Mouse (Mus musculus) lung, postnatal 0 days (tissue): ENCODE measurements around the gene Setd3. TPM values are rescaled to one million over a fixed set of nuclear protein-coding genes. Genes with fewer than 3 reads are reported as not detected.

Source experiments
- ATAC-seq: fragments of 200-750 bp; cut with Nextera tagmentation; 2 replicates; pipeline ENCODE4 v1.8.0; 2017; ENCODE audit warnings: moderate library complexity
- DNase-seq: peaks from one replicate; pipeline ENCODE4 v3.0.0-alpha.2; 2016; ENCODE audit warnings: low spot score
- H3K27ac ChIP-seq: fragments of 300-500 bp; sonication (generic); 2 replicates; pipeline ENCODE4 v1.5.1; 2014; ENCODE audit warnings: antibody characterized with exemption, mild to moderate bottlenecking, low read length, mixed read lengths
- H3K27me3 ChIP-seq: fragments of 300-500 bp; sonication (generic); replicated peaks from 2 replicates; pipeline ENCODE4 v1.6.1; 2014; ENCODE audit warnings: low read length, mixed read lengths; ENCODE audit not compliant: insufficient read depth
- H3K36me3 ChIP-seq: fragments of 300-500 bp; sonication (generic); 2 replicates; pipeline ENCODE4 v1.6.1; 2014; ENCODE audit warnings: low read length, mixed read lengths; ENCODE audit not compliant: insufficient read depth
- H3K4me1 ChIP-seq: fragments of 300-500 bp; sonication (generic); 2 replicates; pipeline ENCODE4 v1.6.1; 2014; ENCODE audit warnings: antibody characterized with exemption, low read depth, low read length, mixed read lengths; ENCODE audit not compliant: insufficient read depth
- H3K4me2 ChIP-seq: fragments of 300-500 bp; sonication (generic); replicated peaks from 2 replicates; pipeline ENCODE4 v1.6.1; 2014; ENCODE audit warnings: low read depth, mild to moderate bottlenecking, low read length, moderate library complexity, mixed read lengths
- H3K4me3 ChIP-seq: fragments of 300-500 bp; sonication (generic); 2 replicates; pipeline ENCODE4 v1.5.1; 2014; ENCODE audit warnings: low read depth, low read length
- H3K9ac ChIP-seq: fragments of 300-500 bp; sonication (generic); replicated peaks from 2 replicates; pipeline ENCODE4 v1.6.1; 2014; ENCODE audit warnings: low read depth, mild to moderate bottlenecking
- H3K9me3 ChIP-seq: fragments of 300-500 bp; sonication (generic); 2 replicates; pipeline ENCODE4 v1.6.1; 2016; ENCODE audit warnings: low read length, mixed read lengths
- CTCF ChIP-seq: IDR thresholded peaks from 2 replicates; pipeline ENCODE4 v1.5.1; 2016; ENCODE audit warnings: antibody characterized with exemption, mild to moderate bottlenecking
- EP300 ChIP-seq: IDR thresholded peaks from 2 replicates; pipeline ENCODE4 v1.6.1; 2016; ENCODE audit warnings: antibody characterized with exemption, mild to moderate bottlenecking, control low read depth
- WGBS: fragments of 180-500 bp; shearing (Covaris S2); extraction: QIAGEN DNeasy Blood & Tissue Kit; methylation state at CpG from one replicate; pipeline ENCODE4 v1.1.7; 2014; 5-methylcytosine and 5-hydroxymethylcytosine counted together
- polyA plus RNA-seq: library from polyadenylated mRNA; unstranded; fragments of >200 nt; fragmentation: Nextera tagmentation; extraction: Ambion mirVana; gene quantifications from 2 replicates; pipeline ENCODE4 v1.2.1, GENCODE M21; 2015

Gene Setd3
- polyA plus RNA-seq, 1 experiment from 2014 or later: 60.3 TPM

DNA sequence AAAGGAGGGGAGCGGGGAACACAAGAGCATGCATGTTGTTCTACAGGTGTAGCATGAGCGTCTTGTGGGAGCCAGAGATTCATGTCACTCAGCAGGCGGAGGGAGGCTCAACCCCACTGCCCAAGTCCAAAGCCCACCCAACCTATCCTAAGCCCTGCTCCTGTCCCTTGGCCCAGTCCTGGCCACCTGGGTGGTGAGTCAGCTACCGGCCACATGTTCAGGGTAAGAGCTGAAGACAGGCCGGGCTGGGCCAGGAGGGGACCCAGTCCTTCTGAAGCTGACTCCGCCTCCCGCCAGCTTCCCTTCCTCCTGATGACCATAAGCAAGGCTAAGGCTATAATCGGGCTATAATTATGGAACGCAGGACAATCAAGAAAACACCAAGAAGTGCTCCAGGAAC is 29.1 kb upstream of the Setd3 start:
- Histone ChIP-seq H3K36me3 (no peaks in the 10 kb centered on the region), H3K27me3 (no peaks in the 10 kb centered on the region), H3K9ac (no peak overlapping the region), H3K4me1 (no peaks in the 10 kb centered on the region), H3K4me2 (no peak overlapping the region), H3K27ac (no peak overlapping the region), H3K9me3 (no peaks in the 10 kb centered on the region), H3K4me3 (no peak overlapping the region)
- TF ChIP-seq EP300 (no peak), CTCF (no peak)
- WGBS: 94% methylated on average over 9 of the region's 9 CpGs
- ATAC-seq (no peak), DNase-seq (no peak)

- 2% methylated on average over 5 of the region's 5 CpGs for WGBS
- DNase-seq: peak; percentile 75
- peaks cover 4% of the 10 kb centered on the region for H3K36me3 ChIP-seq
- H3K4me3 ChIP-seq: no peak overlapping the region
- TF ChIP-seq EP300 (no peak), CTCF (peak; percentile 93)
- H3K4me2 ChIP-seq: no peak overlapping the region
- H3K4me1 ChIP-seq: no peaks in the 10 kb centered on the region
- no peaks in the 10 kb centered on the region for H3K9me3 ChIP-seq
- H3K27ac ChIP-seq: no peak overlapping the region
- H3K27me3 ChIP-seq: no peaks in the 10 kb centered on the region
- H3K9ac ChIP-seq: no peak overlapping the region
- peak; percentile 66 for ATAC-seq
Measured at GRCm38 (mm10) chr12:108206641-108207040, 27.5 kb upstream of the Setd3 start.

GRCm38 (mm10) chr12:108204978-108205377 is 25.9 kb upstream of the Setd3 start:
- H3K4me1 ChIP-seq: no peaks in the 10 kb centered on the region
- WGBS: 75% methylated on average over 11 of the region's 12 CpGs
- no peak overlapping the region for H3K4me2 ChIP-seq
- no peaks in the 10 kb centered on the region for H3K27me3 ChIP-seq
- ATAC-seq (no peak), DNase-seq (no peak)
- H3K27ac ChIP-seq: no peak overlapping the region
- no peaks in the 10 kb centered on the region for H3K9me3 ChIP-seq
- no peak overlapping the region for H3K4me3 ChIP-seq
- H3K36me3 ChIP-seq: peaks cover 18% of the 10 kb centered on the region
- no peak for TF ChIP-seq CTCF
- no peak for TF ChIP-seq EP300
- no peak overlapping the region for H3K9ac ChIP-seq

DNA sequence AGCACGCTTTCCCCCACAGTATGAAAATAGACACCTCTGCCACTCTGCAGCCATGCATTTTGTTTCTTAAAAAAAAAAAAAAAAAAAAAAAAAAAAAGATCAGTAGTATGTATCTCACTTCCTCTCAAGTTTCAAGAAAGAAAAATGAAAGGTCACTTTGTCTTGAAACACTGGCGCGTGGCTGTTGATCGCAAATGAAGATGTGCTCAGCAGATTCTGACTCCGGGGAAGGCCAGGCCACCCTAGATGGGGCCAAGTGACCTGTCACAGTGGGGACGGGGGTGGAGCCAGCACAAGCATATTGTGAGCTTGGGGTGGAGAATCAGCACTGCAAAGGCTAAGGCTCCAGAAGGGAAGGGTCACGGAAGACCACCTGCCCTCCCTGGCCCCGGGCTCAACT is 24.8 kb upstream of the Setd3 start:
- H3K4me3 ChIP-seq: no peak overlapping the region
- H3K9ac ChIP-seq: no peak overlapping the region
- no peaks in the 10 kb centered on the region for H3K27me3 ChIP-seq
- H3K27ac ChIP-seq: no peak overlapping the region
- no peaks in the 10 kb centered on the region for H3K9me3 ChIP-seq
- DNase-seq: no peak
- no peak overlapping the region for H3K4me2 ChIP-seq
- peaks cover 27% of the 10 kb centered on the region for H3K36me3 ChIP-seq
- 66% methylated on average over 8 of the region's 8 CpGs for WGBS
- ATAC-seq: no peak
- no peaks in the 10 kb centered on the region for H3K4me1 ChIP-seq
- TF ChIP-seq CTCF: no peak

DNA sequence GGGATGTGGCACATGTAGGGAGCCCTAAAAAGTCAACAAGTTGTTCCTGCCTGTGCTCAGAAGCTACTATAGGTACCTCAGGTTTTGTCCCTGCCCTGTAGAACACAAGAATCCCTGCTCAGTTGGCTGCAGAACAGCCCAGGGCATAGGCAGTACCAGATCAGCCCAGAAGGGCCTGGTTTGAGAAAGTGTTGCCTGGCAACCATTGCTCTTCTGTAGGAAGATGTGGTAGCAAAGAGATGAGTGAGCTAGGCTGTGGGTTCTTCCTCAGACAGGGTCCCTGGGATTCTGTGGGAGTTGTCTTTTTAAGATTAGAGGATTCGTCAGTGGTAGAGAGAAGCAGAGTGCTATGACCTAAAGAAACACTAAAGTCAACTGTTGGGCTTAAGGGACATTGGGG is 21.0 kb upstream of the Setd3 start:
- TF ChIP-seq EP300 (no peak), CTCF (no peak)
- no peak overlapping the region for H3K27ac ChIP-seq
- H3K36me3 ChIP-seq: peaks cover 51% of the 10 kb centered on the region
- no peak overlapping the region for H3K4me3 ChIP-seq
- no peak for ATAC-seq
- no peak for DNase-seq
- H3K4me2 ChIP-seq: no peak overlapping the region
- 90% methylated on average over 1 of the region's 1 CpGs for WGBS
- H3K4me1 ChIP-seq: no peaks in the 10 kb centered on the region
- no peak overlapping the region for H3K9ac ChIP-seq
- H3K9me3 ChIP-seq: no peaks in the 10 kb centered on the region
- H3K27me3 ChIP-seq: no peaks in the 10 kb centered on the region

- TF ChIP-seq EP300 (no peak), CTCF (no peak)
- Histone ChIP-seq H3K4me2 (no peak overlapping the region), H3K4me3 (no peak overlapping the region), H3K4me1 (no peaks in the 10 kb centered on the region), H3K36me3 (peaks cover 54% of the 10 kb centered on the region), H3K9me3 (no peaks in the 10 kb centered on the region), H3K27me3 (no peaks in the 10 kb centered on the region), H3K9ac (no peak overlapping the region), H3K27ac (no peak overlapping the region)
- 80% methylated on average over 4 of the region's 4 CpGs for WGBS
- DNase-seq: no peak
- no peak for ATAC-seq
Measured at GRCm38 (mm10) chr12:108198447-108198846, 19.3 kb upstream of the Setd3 start.

GRCm38 (mm10) chr12:108195761-108196160 is 16.6 kb upstream of the Setd3 start:
- DNase-seq (no peak), ATAC-seq (no peak)
- no peaks in the 10 kb centered on the region for H3K9me3 ChIP-seq
- no peaks in the 10 kb centered on the region for H3K27me3 ChIP-seq
- H3K27ac ChIP-seq: no peak overlapping the region
- TF ChIP-seq CTCF: no peak
- no peak for TF ChIP-seq EP300
- H3K9ac ChIP-seq: no peak overlapping the region
- H3K4me1 ChIP-seq: no peaks in the 10 kb centered on the region
- H3K36me3 ChIP-seq: peaks cover 58% of the 10 kb centered on the region
- H3K4me2 ChIP-seq: no peak overlapping the region
- 95% methylated on average over 11 of the region's 11 CpGs for WGBS
- H3K4me3 ChIP-seq: no peak overlapping the region
